Mouse (Mus musculus) effector memory CD4-positive, alpha-beta T cell, adult 7 months (primary cell): ENCODE measurements around the gene Slc39a2. TPM values are rescaled to one million over a fixed set of nuclear protein-coding genes. Genes with fewer than 3 reads are reported as not detected.

ENCODE experiments used
- polyA plus RNA-seq: library from polyadenylated mRNA; unstranded; fragments of 100-300 nt; shearing (Covaris generic); gene quantifications from one replicate; pipeline ENCODE4 v1.2.1, GENCODE M21; 2017

Gene Slc39a2
- polyA plus RNA-seq: not detected

DNA sequence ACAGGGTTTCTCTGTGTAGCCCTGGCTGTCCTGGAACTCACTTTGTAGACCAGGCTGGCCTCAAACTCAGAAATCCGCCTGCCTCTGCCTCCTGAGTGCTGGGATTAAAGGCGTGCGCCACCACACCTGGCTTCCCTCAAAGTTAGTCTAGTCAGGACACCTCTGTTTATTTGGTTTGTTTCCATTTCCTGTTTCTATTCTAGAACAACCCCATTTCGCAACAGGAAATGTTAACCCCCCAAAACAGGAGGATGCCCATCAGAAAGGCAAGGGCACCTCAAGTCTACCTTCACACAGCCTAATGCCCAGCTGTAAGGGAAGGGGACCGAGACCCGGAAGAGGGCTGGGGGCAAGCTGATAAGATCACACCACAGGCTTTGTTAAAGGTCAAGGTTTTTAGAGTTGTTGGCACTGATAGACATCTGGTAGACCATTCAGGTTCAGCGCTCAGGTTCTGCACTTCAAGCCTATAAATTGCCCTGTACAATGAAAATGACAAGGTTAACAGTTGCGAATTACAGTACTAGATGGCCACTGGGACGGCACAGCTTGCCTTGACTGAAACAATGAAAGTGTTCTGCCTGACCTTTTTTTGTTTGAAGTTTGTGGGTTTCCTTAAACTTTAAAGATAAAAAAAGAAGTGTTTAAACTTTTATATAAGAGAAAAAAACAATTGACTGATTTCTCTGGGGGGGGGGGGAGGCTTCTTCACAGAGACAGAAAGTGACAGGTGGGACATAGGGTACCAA lies at the start of gene Slc39a2:
Gene Slc39a2, plus strand, starts transcription at position 699 of the 749 bp plus-strand sequence.

DNA sequence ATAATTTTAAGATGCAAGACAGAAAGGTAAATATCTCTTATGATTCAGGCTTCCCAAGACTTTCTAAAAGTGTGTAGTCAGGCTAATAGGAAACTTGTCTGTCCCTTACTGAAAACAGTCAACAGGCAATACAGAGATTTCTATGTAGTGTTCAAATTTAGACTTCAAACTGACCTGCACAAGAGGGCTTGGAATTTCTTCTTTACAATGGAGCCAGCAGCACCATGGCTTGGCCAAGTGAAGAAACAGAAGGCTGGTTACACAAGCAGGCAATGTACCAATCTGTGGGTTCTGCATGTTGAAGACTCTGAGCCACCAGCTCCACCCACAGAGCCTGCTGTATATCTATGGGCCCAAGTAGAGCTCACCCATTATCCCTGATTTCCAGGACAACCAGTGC lies 39.3 kb upstream of the Slc39a2 start, which contains the start of gene Ear6:
Gene Ear6, plus strand, starts transcription at position 301 of the 400 bp plus-strand sequence.

DNA sequence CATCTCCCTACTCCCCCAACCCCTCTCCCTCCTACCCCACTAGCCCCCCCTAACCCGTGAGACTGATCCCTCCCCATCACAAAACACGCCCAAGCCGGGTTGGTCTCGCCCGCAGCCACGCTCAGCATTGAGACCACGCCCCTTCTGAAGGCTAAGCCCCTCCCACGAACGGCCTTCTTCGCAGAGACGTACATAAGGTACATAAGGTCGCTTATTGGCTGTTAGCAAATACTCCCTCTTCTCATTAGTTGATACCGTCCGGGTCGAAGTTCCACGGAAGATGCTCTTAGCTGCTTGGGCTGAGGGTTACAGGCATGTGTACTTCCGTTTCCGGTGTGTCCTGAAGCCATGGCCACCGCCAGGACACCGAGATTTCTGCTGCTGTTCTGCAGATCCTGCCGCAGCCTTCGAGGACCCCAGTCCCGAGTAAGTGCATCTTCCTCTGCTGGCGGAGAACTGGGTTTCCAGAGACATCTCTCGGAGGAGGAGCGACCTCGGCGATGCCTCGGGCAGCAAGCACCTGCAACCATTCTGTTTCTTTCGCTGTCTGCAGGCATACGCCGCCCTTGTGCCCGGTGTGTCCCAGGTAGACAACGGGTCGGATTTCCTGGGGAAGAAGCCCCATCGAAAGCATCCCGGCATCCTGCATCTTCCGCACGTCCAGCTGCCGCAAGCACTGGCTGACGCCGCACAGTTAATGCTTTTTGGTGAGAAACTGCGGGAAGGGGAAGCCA lies 7.9 kb upstream of the Slc39a2 start, which contains the start of gene Mettl17:
Gene Mettl17, plus strand, starts transcription at position 245 of the 734 bp plus-strand sequence.

DNA sequence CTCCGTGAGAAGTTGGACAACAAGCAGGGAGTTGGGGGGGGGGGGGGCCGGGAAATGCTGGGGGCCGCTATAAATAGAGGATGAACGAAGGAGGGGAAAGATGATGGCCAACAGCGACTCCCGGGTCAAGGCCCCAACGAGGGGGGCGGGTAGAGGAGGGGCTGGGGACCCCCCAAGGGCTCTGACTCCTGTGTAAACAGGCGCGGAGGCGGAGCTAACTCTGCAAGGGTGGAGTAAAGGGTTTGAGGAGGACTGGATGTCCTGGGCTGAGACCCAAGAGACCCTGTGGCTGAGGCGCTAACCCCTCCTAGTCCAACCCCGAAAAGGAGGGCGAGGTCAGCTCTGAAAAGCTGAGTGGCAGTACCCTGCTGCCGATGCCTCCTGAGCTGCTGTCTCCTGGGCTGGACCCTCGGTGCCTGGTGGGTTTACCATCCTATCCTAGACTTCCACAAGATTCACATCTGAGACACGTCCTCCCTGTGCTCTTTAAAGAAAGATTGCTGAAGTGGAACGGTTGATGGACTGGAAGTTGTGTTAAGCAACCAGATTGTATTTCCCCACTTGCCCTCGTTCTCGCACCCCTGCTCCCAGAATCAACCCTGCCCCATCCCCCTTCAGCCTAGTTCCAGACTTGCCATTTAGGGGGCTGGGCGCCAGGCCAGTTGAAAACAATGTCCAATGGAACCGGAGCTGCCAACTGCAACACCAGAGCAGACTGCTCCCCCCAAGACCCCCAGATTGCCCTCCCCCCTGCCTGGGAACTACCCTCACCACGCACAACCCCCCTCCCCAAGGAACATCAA lies 21.5 kb downstream of the Slc39a2 start, which contains the start of gene Ndrg2:
Gene Ndrg2, minus strand, starts transcription at position 199 of the 803 bp plus-strand sequence.

DNA sequence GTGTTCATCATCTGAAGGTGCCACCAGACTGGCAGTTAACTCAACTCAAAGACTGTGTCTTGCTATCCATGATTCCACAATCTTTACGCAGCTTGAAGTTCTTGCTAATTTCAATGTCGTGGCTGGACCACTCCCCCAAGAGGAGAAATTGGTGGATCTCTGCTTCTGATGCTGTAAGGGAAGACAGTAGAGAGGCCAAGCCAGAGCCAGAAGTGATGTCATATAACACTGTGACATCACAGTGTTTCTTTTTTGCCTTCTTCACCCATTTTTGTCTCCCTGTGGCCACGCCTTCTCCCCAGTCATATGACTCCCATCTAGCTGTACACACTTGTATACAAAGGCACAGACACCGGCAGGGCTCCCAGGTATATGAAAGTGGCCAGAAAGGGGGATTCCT lies 25.4 kb downstream of the Slc39a2 start, which contains the start of gene Tppp2:
Gene Tppp2, plus strand, starts transcription at position 301 of the 400 bp plus-strand sequence.

DNA sequence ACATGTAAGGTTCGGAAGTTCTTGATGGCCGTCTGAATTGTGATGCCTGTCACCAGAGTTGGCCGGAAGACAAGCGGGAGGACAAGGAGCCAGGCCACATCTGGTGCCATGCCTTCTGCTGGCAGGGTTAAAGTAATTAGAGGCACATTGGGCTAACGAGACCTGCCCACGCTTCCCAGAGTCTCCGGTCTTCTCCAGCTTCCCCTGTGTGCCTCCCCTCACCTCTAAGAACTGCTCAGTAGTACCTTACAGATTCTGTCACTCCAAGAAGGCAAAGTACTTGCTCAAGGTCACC lies 29.8 kb downstream of the Slc39a2 start, which contains the start of gene Rnase13:
Gene Rnase13, minus strand, starts transcription at position 203 of the 295 bp plus-strand sequence.

Other genes with a start within 250 kb of the Slc39a2 start
- not detected for gene Gm17079, start 197.4 kb upstream of the Slc39a2 start, polyA plus RNA-seq
- not detected for gene Gm5800, start 175.7 kb upstream of the Slc39a2 start, polyA plus RNA-seq
- not detected for gene Ang4, start 119.3 kb upstream of the Slc39a2 start, polyA plus RNA-seq
- gene AY358078, start 92.8 kb upstream of the Slc39a2 start, polyA plus RNA-seq: not detected
- 0.59 TPM for gene Ear6, start 39.2 kb upstream of the Slc39a2 start, polyA plus RNA-seq
- gene Mettl17, start 8.0 kb upstream of the Slc39a2 start, polyA plus RNA-seq: 38.5 TPM
- 11.3 TPM for gene Ndrg2, start 21.3 kb downstream of the Slc39a2 start, polyA plus RNA-seq
- not detected for gene Tppp2, start 25.5 kb downstream of the Slc39a2 start, polyA plus RNA-seq
- not detected for gene Rnase13, start 29.9 kb downstream of the Slc39a2 start, polyA plus RNA-seq
- gene Arhgef40, start 91.8 kb downstream of the Slc39a2 start, polyA plus RNA-seq: 1.1 TPM
- gene Tmem253, start 122.8 kb downstream of the Slc39a2 start, polyA plus RNA-seq: not detected
- 13.6 TPM for gene Zfp219, start 127.8 kb downstream of the Slc39a2 start, polyA plus RNA-seq
- not detected for gene Olfr221, start 149.6 kb downstream of the Slc39a2 start, polyA plus RNA-seq
- gene Hnrnpc, start 211.1 kb downstream of the Slc39a2 start, polyA plus RNA-seq: 483 TPM
- 7.9 TPM for gene Rpgrip1, start 217.8 kb downstream of the Slc39a2 start, polyA plus RNA-seq